ENCODE assay signal across 18 mouse cellular contexts in the genomic region with DNA sequence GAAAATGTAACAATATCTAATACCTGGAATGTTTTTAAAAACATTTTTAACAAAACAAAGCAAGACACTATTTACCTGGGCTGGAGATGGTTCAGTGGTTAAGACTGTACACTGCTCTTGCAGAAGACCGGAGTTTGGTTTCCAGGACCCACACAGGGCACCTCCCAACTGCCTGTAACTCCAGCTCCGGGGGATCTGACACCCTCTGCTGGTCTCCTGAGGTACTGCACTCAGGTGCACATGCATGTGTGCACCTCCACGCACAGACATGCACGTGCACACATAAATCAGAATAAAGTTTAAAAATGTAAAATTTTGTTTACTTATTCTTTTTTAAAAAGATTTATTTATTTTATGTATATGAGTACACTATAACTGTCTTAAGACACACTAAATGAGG.
DNase-seq lines count a peak whose midpoint lies in the region; ATAC-seq and TF ChIP-seq lines count a peak whose summit lies in the region.
"Had no signal": no experiment of that assay in that cellular context is flagged by ENCODE, and none has a peak within 500 bp of the region (broad histone marks: within the 10 kb centered on the region; RNA-seq: fewer than 3 reads in every experiment).

No protein-coding gene starts in this region.

- TF ChIP-seq RAD21 in MEL (IDR thresholded peaks at IDR 0.05; ENCODE audit: low read depth, low read length) = no peak

- no peaks in the 10 kb centered on the region for H3K9me3 ChIP-seq in kidney, postnatal 0 days (replicated peaks; ENCODE audit: low read length)
- no peaks in the 10 kb centered on the region for H3K9me3 ChIP-seq in kidney, embryonic 15.5 days (replicated peaks)
- no peaks in the 10 kb centered on the region for H3K9me3 ChIP-seq in lung, postnatal 0 days (ENCODE audit: low read length)
- H3K9me3 ChIP-seq in MEL (replicated peaks; ENCODE audit: insufficient read depth, low read length) = no peaks in the 10 kb centered on the region; the same call in 1 of the 2 replicates
- H3K9me3 ChIP-seq: embryonic facial prominence, embryonic 15.5 days; hindbrain, embryonic 12.5 days had no signal

- H3K4me1 ChIP-seq in kidney, postnatal 0 days (replicated peaks; ENCODE audit: insufficient read depth, low read length) = no peaks in the 10 kb centered on the region
- no peaks in the 10 kb centered on the region for H3K4me1 ChIP-seq in kidney, embryonic 15.5 days
- no peaks in the 10 kb centered on the region for H3K4me1 ChIP-seq in lung, postnatal 0 days (ENCODE audit: insufficient read depth, low read depth, low read length)
- no peaks in the 10 kb centered on the region for H3K4me1 ChIP-seq in MEL (ENCODE audit: control insufficient read depth in 1 of 2, insufficient read depth in 2 of 2, low read length in 2 of 2)
- H3K4me1 ChIP-seq in cortical plate, adult 2 months (ENCODE audit: control insufficient read depth, insufficient read depth, low read length) = no peaks in the 10 kb centered on the region
- H3K4me1 ChIP-seq: forebrain, embryonic 12.5 days; hindbrain, embryonic 12.5 days; midbrain, embryonic 10.5 days had no signal

- no peak for TF ChIP-seq POLR2A in MEL (IDR thresholded peaks at IDR 0.05; ENCODE audit: control insufficient read depth in 1 of 2, insufficient read depth in 1 of 2, low read depth in 1 of 2, low read length in 2 of 2, poor library complexity in 1 of 2)
- no peak for TF ChIP-seq POLR2A in cortical plate, adult 2 months (IDR thresholded peaks at IDR 0.05; ENCODE audit: extremely low read depth, insufficient read depth, low read length)

- no peak for DNase-seq in kidney, postnatal 0 days (ENCODE audit: low spot score)
- DNase-seq in lung, postnatal 0 days (ENCODE audit: low spot score) = no peak
- DNase-seq in lung, postnatal 25 days (ENCODE audit: low spot score) = no peak
- DNase-seq in MEL (ENCODE audit: low read depth, low spot score) = no peak
- DNase-seq: adrenal gland, adult 2 months; cerebellum, adult 8-10 months; kidney, adult 11 months; kidney, postnatal 4 days; lung, postnatal 14 days; thymus, postnatal 14 days had no signal

- H3K27me3 ChIP-seq in kidney, postnatal 0 days (ENCODE audit: insufficient read depth, low read length) = no peaks in the 10 kb centered on the region
- H3K27me3 ChIP-seq in kidney, embryonic 15.5 days = peaks cover 34% of the 10 kb centered on the region
- H3K27me3 ChIP-seq in lung, postnatal 0 days (replicated peaks; ENCODE audit: insufficient read depth, low read length) = no peaks in the 10 kb centered on the region
- H3K27me3 ChIP-seq in MEL (ENCODE audit: control insufficient read depth in 1 of 2, insufficient read depth in 2 of 2, low read length in 2 of 2) = no peaks in the 10 kb centered on the region

- H3K4me2 ChIP-seq in kidney, postnatal 0 days (ENCODE audit: low read length) = no peak overlapping the region
- no peak overlapping the region for H3K4me2 ChIP-seq in kidney, embryonic 15.5 days
- H3K4me2 ChIP-seq in lung, postnatal 0 days (replicated peaks; ENCODE audit: low read depth, low read length) = no peak overlapping the region
- H3K4me2 ChIP-seq: embryonic facial prominence, embryonic 15.5 days; forebrain, embryonic 12.5 days; hindbrain, embryonic 12.5 days; limb, embryonic 13.5 days had no signal

- no peaks in the 10 kb centered on the region for H3K36me3 ChIP-seq in kidney, postnatal 0 days (ENCODE audit: insufficient read depth, low read length)
- H3K36me3 ChIP-seq in kidney, embryonic 15.5 days = no peaks in the 10 kb centered on the region
- H3K36me3 ChIP-seq in lung, postnatal 0 days (ENCODE audit: insufficient read depth, low read length) = no peaks in the 10 kb centered on the region
- no peaks in the 10 kb centered on the region for H3K36me3 ChIP-seq in MEL (ENCODE audit: control insufficient read depth in 1 of 2, insufficient read depth in 2 of 2, low read length in 2 of 2)
- H3K36me3 ChIP-seq: embryonic facial prominence, embryonic 15.5 days; forebrain, embryonic 12.5 days; hindbrain, embryonic 12.5 days; limb, embryonic 13.5 days; midbrain, embryonic 10.5 days had no signal

- no peak for ATAC-seq in kidney, postnatal 0 days (replicated peaks; ENCODE audit: low FRiP score, low read depth)
- ATAC-seq in kidney, embryonic 15.5 days (replicated peaks; ENCODE audit: low FRiP score) = no peak
- ATAC-seq in lung, postnatal 0 days = no peak
- no peak for ATAC-seq in activated CD4-positive, CD25-positive, alpha-beta regulatory T cell, adult 4 months

- no peak overlapping the region for H3K27ac ChIP-seq in kidney, postnatal 0 days
- H3K27ac ChIP-seq in kidney, embryonic 15.5 days = no peak overlapping the region
- no peak overlapping the region for H3K27ac ChIP-seq in lung, postnatal 0 days (ENCODE audit: low read length)
- H3K27ac ChIP-seq in MEL (ENCODE audit: control insufficient read depth, low read depth, low read length) = no peak overlapping the region
- no peak overlapping the region for H3K27ac ChIP-seq in cortical plate, adult 2 months (ENCODE audit: insufficient read depth, low read length)
- H3K27ac ChIP-seq: embryonic facial prominence, embryonic 15.5 days; forebrain, embryonic 12.5 days; hindbrain, embryonic 12.5 days; limb, embryonic 13.5 days; midbrain, embryonic 10.5 days had no signal

- no peak overlapping the region for H3K4me3 ChIP-seq in kidney, postnatal 0 days (replicated peaks; ENCODE audit: low read depth, low read length)
- H3K4me3 ChIP-seq in kidney, embryonic 15.5 days (replicated peaks) = no peak overlapping the region
- H3K4me3 ChIP-seq in lung, postnatal 0 days (ENCODE audit: low read depth, low read length) = no peak overlapping the region
- no peak overlapping the region for H3K4me3 ChIP-seq in MEL (ENCODE audit: control insufficient read depth in 1 of 2, insufficient read depth in 1 of 2, low read depth in 2 of 2, low read length in 2 of 2)
- H3K4me3 ChIP-seq in cortical plate, adult 2 months (ENCODE audit: insufficient read depth, low read length) = no peak overlapping the region
- H3K4me3 ChIP-seq: embryonic facial prominence, embryonic 15.5 days; forebrain, embryonic 12.5 days; hindbrain, embryonic 12.5 days; limb, embryonic 13.5 days; midbrain, embryonic 10.5 days had no signal

- no peak overlapping the region for H3K9ac ChIP-seq in kidney, postnatal 0 days (ENCODE audit: low read depth, low read length)
- H3K9ac ChIP-seq in kidney, embryonic 15.5 days = no peak overlapping the region
- H3K9ac ChIP-seq in lung, postnatal 0 days (replicated peaks; ENCODE audit: low read depth) = no peak overlapping the region
- H3K9ac ChIP-seq in MEL (ENCODE audit: control insufficient read depth, low read depth, low read length, poor library complexity, severe bottlenecking) = no peak overlapping the region
- H3K9ac ChIP-seq: embryonic facial prominence, embryonic 15.5 days; forebrain, embryonic 12.5 days; hindbrain, embryonic 12.5 days; limb, embryonic 13.5 days had no signal

- no peaks in the 10 kb centered on the region for H3K79me2 ChIP-seq in MEL (ENCODE audit: control insufficient read depth, insufficient read depth, low read length, poor library complexity)

- TF ChIP-seq CTCF in kidney, postnatal 0 days (IDR thresholded peaks at IDR 0.05; ENCODE audit: low read depth) = peak; percentile 38; the same call in 1 of the 2 replicates
- TF ChIP-seq CTCF in lung, postnatal 0 days (IDR thresholded peaks at IDR 0.05) = peak; percentile 50
- TF ChIP-seq CTCF in MEL (IDR thresholded peaks at IDR 0.05 in 2 of 3, conservative IDR thresholded peaks at IDR 0.05 in 1 of 3; ENCODE audit: control insufficient read depth in 1 of 3, insufficient read depth in 1 of 3, low read depth in 2 of 3, low read length in 3 of 3, poor library complexity in 1 of 3, severe bottlenecking in 1 of 3) = peak in 2 of 3 experiments; percentile 7 to 10; a peak in 1 of 6 replicates
- 0 out of 2 replicates have a peak, but pooled peaks have one; percentile 1 for TF ChIP-seq CTCF in cortical plate, adult 2 months (IDR thresholded peaks at IDR 0.05; ENCODE audit: extremely low read depth, insufficient read depth, low read length)

- WGBS in kidney, postnatal 0 days = 77% methylated on average over 4 of the region's 4 CpGs
- 82% methylated on average over 4 of the region's 4 CpGs for WGBS in kidney, embryonic 15.5 days
- 80% methylated on average over 4 of the region's 4 CpGs for WGBS in lung, postnatal 0 days

- no peak for TF ChIP-seq EP300 in lung, postnatal 0 days (IDR thresholded peaks at IDR 0.05)
- TF ChIP-seq EP300 in MEL (IDR thresholded peaks at IDR 0.05; ENCODE audit: low read depth in 1 of 2, low read length in 2 of 2) = no peak

TF ChIP-seq in MEL, 35 proteins besides CTCF, POLR2A, EP300 and RAD21:
- no peak for TF ChIP-seq MEF2A (IDR thresholded peaks at IDR 0.05; ENCODE audit: extremely low read depth, insufficient replicate concordance, low read depth, low read length, poor library complexity, severe bottlenecking)
- no peak for TF ChIP-seq ZKSCAN1 (IDR thresholded peaks at IDR 0.05; ENCODE audit: low read depth, low read length)
